Mouse (Mus musculus): ENCODE measurements around the gene Maml1. TPM values are rescaled to one million over a fixed set of nuclear protein-coding genes. Genes with fewer than 3 reads are reported as not detected.

Maml1 gene
- polyA plus RNA-seq, 1 experiment: 8.6 TPM

DNA sequence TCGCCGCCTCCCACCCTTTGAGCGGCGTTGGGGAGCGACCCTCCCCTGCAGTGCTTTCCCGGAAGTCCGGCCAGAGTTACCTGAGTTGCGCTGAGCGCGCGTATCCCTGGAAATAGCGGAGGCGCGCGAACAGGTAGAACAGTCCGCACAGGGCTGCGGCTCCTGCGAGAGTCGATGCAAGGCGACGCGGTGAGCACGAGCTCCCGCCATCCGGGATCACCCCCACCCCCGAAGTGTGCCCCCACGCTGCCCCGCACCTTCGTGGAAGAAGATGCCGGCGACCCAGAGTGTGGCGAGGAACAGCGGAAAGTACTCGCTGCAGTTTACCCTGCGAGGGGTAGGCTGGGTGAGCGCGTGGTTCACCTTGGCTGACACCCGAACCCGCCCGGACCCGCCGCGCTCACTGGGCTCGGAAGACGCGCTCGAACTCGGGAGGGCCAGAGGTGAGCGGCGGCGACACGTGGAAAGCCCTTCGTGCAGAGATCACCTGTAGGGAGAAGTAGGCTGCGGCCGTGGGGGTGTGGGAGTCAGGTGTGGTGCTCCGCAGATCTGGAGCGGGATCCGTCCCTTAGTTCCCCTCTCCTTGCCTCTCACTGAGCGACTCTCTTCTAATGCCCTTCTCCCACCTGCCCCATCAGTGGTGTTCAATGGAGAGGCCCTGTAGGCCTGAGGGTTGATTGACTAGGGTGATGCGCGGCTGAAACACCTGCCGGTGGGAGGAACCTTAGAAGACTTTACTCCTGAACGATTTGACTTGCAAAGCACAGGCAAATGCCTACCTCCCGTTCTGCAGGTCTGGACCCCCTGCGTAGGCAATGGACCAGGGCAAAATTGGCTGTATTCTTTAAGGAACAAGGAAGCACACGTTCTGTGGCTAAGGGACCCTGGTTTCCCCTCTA, 54.9 kb downstream of the Maml1 start:
- no peak overlapping the region for H3K27ac ChIP-seq (ENCODE audit: insufficient read depth, low read length)
- H3K4me3 ChIP-seq (replicated peaks; ENCODE audit: insufficient read depth, low read depth, low read length): peak overlapping the region; percentile 68
- no peak for TF ChIP-seq CTCF (IDR thresholded peaks at IDR 0.05; ENCODE audit: borderline replicate concordance, insufficient read depth, low read depth, low read length)
- TF ChIP-seq POLR2A (IDR thresholded peaks at IDR 0.05; ENCODE audit: borderline replicate concordance, insufficient read depth, low read length): no peak
- H3K27me3 ChIP-seq (ENCODE audit: control insufficient read depth, insufficient read depth, low read length): no peaks in the 10 kb centered on the region
- no peak for DNase-seq
- H3K4me1 ChIP-seq (ENCODE audit: control insufficient read depth, insufficient read depth, low read length): peaks cover 6% of the 10 kb centered on the region; the same call in 1 of the 2 replicates
- WGBS: 8% methylated on average over 66 of the region's 66 CpGs

DNA sequence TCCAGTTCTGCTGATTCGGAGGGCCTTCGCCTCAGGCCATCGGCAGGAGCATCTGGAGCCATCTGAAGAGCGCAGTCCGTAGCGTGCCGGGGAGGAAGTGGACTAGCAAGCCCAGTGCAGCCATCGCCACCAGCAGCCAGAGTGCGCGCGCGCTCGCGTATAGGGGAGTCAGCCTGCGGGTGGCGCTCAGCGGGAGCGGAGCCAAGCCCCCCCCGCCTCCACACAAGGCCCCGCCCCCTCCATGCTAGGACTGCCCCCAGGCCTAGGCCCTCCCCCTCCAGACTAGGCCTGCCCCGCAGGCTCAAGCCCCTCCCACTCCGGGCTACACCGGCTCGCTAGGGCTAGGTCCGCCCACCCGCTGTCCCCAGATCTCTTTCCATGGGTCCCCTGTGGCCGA, 55.6 kb downstream of the Maml1 start:
- H3K4me1 ChIP-seq (ENCODE audit: control insufficient read depth, insufficient read depth, low read length): peaks cover 6% of the 10 kb centered on the region; the same call in 1 of the 2 replicates
- peak; percentile 72 to 78 for DNase-seq
- H3K27me3 ChIP-seq (ENCODE audit: control insufficient read depth, insufficient read depth, low read length): no peaks in the 10 kb centered on the region
- no peak for TF ChIP-seq POLR2A (IDR thresholded peaks at IDR 0.05; ENCODE audit: borderline replicate concordance, insufficient read depth, low read length)
- TF ChIP-seq CTCF (IDR thresholded peaks at IDR 0.05; ENCODE audit: borderline replicate concordance, insufficient read depth, low read depth, low read length): peak; percentile 17; the same call in 1 of the 2 replicates
- H3K4me3 ChIP-seq (replicated peaks; ENCODE audit: insufficient read depth, low read depth, low read length): peak overlapping the region; percentile 68
- under 1% methylated on average over 27 of the region's 27 CpGs for WGBS
- H3K27ac ChIP-seq (ENCODE audit: insufficient read depth, low read length): no peak overlapping the region

DNA sequence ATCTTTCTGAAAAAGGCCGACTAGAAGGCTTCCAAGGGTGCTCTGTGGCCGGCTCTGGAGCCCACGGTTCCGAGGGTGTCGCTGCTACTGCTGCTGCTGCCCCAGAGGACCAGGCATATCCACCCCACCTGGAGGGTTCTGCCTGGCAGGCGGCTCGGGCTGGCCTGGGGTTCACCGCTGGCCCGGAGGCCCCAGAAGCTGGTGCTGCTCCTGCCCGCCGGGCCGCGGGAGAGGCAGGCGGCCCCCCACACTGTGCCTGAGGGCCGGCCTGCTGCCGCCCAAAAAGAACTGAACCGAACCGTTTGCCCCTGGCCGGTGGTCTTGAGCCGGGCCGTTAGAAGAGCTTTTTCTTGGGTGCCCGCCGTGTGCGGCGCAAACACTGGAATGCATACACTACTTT, 57.5 kb downstream of the Maml1 start:
- no peak overlapping the region for H3K4me3 ChIP-seq (replicated peaks; ENCODE audit: insufficient read depth, low read depth, low read length)
- H3K4me1 ChIP-seq (ENCODE audit: control insufficient read depth, insufficient read depth, low read length): peaks cover 20% of the 10 kb centered on the region
- TF ChIP-seq CTCF (IDR thresholded peaks at IDR 0.05; ENCODE audit: borderline replicate concordance, insufficient read depth, low read depth, low read length) (no peak), POLR2A (IDR thresholded peaks at IDR 0.05; ENCODE audit: borderline replicate concordance, insufficient read depth, low read length) (no peak)
- no peak for DNase-seq
- no peak overlapping the region for H3K27ac ChIP-seq (ENCODE audit: insufficient read depth, low read length)
- 93% methylated on average over 25 of the region's 25 CpGs for WGBS
- no peaks in the 10 kb centered on the region for H3K27me3 ChIP-seq (ENCODE audit: control insufficient read depth, insufficient read depth, low read length)

DNA sequence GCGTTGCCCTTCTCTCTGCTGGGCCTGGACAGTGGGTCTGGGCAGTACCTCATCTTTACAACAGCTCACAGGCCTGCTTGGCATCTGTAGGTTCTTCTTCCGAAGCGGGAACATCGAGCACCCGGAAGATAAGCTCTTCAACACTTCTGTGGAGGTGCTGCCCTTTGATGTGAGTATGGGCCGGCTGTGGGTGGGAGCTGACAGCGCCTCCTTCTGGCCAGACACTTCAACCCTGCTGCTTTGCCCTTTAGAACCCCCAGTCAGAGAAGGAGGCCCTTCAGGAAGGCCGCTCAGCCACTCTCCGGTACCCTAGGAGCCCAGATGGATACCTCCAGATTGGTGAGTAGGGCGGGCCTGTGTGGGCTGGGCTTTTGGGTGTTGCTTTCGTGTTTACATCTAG, 58.1 kb downstream of the Maml1 start:
- 86% methylated on average over 11 of the region's 11 CpGs for WGBS

DNA sequence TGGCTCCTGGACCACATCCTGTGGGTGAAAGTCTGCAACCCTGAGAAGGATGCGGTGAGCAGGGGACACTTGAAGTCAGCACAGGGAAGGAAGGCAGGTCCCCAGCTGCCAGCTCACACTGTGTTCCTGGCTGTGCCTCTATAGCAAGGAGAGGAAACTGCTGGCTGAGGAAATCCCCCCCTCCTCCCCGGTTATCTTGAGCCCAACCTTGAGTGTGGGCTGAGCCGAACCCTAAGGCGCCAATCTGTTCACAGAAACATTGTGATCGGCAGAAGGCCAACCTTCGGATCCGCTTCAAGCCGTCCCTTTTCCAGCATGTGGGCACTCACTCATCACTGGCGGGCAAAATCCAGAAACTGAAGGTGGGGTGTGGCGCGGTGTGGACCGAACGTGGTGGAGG, 59.1 kb downstream of the Maml1 start:
- no peak for DNase-seq
- 81% methylated on average over 13 of the region's 13 CpGs for WGBS
- Histone ChIP-seq H3K27ac (ENCODE audit: insufficient read depth, low read length) (no peak overlapping the region), H3K4me3 (replicated peaks; ENCODE audit: insufficient read depth, low read depth, low read length) (no peak overlapping the region), H3K27me3 (ENCODE audit: control insufficient read depth, insufficient read depth, low read length) (no peaks in the 10 kb centered on the region), H3K4me1 (ENCODE audit: control insufficient read depth, insufficient read depth, low read length) (peaks cover 33% of the 10 kb centered on the region)
- no peak for TF ChIP-seq POLR2A (IDR thresholded peaks at IDR 0.05; ENCODE audit: borderline replicate concordance, insufficient read depth, low read length)
- no peak for TF ChIP-seq CTCF (IDR thresholded peaks at IDR 0.05; ENCODE audit: borderline replicate concordance, insufficient read depth, low read depth, low read length)

More for the DNA sequence above, 58.1 kb downstream of the Maml1 start:
- H3K27me3 ChIP-seq (ENCODE audit: control insufficient read depth, insufficient read depth, low read length): no peaks in the 10 kb centered on the region
- H3K27ac ChIP-seq (ENCODE audit: insufficient read depth, low read length): no peak overlapping the region
- TF ChIP-seq CTCF (IDR thresholded peaks at IDR 0.05; ENCODE audit: borderline replicate concordance, insufficient read depth, low read depth, low read length): no peak
- no peak for TF ChIP-seq POLR2A (IDR thresholded peaks at IDR 0.05; ENCODE audit: borderline replicate concordance, insufficient read depth, low read length)
- H3K4me1 ChIP-seq (ENCODE audit: control insufficient read depth, insufficient read depth, low read length): peaks cover 24% of the 10 kb centered on the region
- peak in 1 of 2 experiments; percentile 17 for DNase-seq
- no peak overlapping the region for H3K4me3 ChIP-seq (replicated peaks; ENCODE audit: insufficient read depth, low read depth, low read length)

DNA sequence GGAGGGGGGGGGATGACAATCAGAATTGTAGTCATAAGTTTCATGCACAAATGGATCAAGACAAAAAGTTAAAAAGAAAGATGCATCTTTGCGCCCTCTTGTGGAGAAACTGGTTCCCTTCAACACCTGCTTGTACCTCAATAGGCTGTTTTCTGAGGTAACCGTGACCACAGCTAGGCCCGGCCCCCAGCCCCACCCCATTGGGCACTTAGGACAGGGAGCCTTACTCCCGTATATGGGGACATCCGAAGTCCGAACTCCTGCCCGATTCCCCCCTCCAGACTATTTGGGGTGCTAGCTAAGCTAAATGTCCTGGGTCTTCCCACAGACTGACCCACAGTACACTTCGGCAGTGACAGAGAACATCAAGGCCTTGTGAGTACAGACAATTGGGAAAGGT, 60.7 kb downstream of the Maml1 start:
- peak; percentile 67 to 72 for DNase-seq
- TF ChIP-seq CTCF (IDR thresholded peaks at IDR 0.05; ENCODE audit: borderline replicate concordance, insufficient read depth, low read depth, low read length): peak; percentile 57; the same call in 1 of the 2 replicates
- TF ChIP-seq POLR2A (IDR thresholded peaks at IDR 0.05; ENCODE audit: borderline replicate concordance, insufficient read depth, low read length): no peak
- no peak overlapping the region for H3K27ac ChIP-seq (ENCODE audit: insufficient read depth, low read length)
- no peaks in the 10 kb centered on the region for H3K27me3 ChIP-seq (ENCODE audit: control insufficient read depth, insufficient read depth, low read length)
- WGBS: 23% methylated on average over 8 of the region's 8 CpGs
- H3K4me1 ChIP-seq (ENCODE audit: control insufficient read depth, insufficient read depth, low read length): peaks cover 40% of the 10 kb centered on the region
- no peak overlapping the region for H3K4me3 ChIP-seq (replicated peaks; ENCODE audit: insufficient read depth, low read depth, low read length)

DNA sequence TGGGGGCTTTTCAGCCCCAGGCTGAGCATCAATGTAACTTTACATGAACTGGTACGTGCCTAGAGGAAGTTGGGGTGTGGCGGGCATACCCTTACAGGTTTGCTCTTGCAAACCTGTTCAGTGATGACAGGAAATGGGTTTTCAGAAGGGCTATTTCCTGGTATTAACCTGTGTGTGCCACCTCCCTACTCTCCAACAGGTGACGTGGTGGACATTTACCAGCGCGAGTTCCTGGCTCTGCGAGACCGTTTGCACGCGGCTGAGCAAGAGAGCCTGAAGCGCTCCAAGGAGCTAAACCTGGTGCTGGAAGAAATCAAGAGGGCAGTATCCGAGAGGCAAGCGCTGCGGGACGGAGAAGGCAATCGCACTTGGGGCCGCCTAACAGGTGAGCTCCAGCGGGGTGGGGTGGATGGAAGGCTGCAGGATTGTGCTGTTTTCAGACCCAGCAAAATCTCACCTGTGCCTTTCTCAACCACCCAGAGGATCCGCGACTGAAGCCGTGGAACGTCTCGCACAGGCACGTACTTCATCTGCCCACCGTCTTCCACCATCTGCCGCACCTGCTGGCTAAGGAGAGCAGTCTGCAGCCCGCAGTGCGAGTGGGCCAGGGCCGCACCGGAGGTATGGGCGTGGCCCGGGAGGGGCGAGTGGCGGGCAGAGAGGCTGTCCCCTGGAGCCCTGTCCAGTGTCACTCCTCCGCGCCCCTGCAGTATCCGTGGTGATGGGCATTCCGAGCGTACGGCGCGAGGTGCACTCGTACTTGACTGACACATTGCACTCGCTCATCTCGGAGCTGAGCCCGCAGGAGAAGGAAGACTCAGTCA, 61.4 kb downstream of the Maml1 start:
- WGBS: 40% methylated on average over 45 of the region's 45 CpGs
- no peak for TF ChIP-seq CTCF (IDR thresholded peaks at IDR 0.05; ENCODE audit: borderline replicate concordance, insufficient read depth, low read depth, low read length)
- TF ChIP-seq POLR2A (IDR thresholded peaks at IDR 0.05; ENCODE audit: borderline replicate concordance, insufficient read depth, low read length): no peak
- Histone ChIP-seq H3K27ac (ENCODE audit: insufficient read depth, low read length) (no peak overlapping the region), H3K4me1 (ENCODE audit: control insufficient read depth, insufficient read depth, low read length) (peaks cover 34% of the 10 kb centered on the region), H3K27me3 (ENCODE audit: control insufficient read depth, insufficient read depth, low read length) (no peaks in the 10 kb centered on the region), H3K4me3 (replicated peaks; ENCODE audit: insufficient read depth, low read depth, low read length) (no peak overlapping the region)
- DNase-seq: peak in 1 of 2 experiments; percentile 55

Data from cerebellum, adult 2 months (tissue).